Mouse (Mus musculus) hindbrain, embryonic 16.5 days (tissue): ENCODE results near the gene Rps29. TPM values are rescaled to one million over a fixed set of nuclear protein-coding genes. Genes with fewer than 3 reads are reported as not detected.

ENCODE experiments used
- ATAC-seq: fragments of 200-750 bp; cut with Nextera tagmentation; 2 replicates; pipeline ENCODE4 v1.8.0; 2017; ENCODE audit warnings: moderate TSS enrichment, moderate library complexity
- H3K27ac ChIP-seq: fragments of 300-500 bp; sonication (generic); 2 replicates; pipeline ENCODE4 v1.5.1; 2014; ENCODE audit warnings: low read depth, mild to moderate bottlenecking, control low read depth, low read length, moderate library complexity
- H3K27me3 ChIP-seq: fragments of 300-500 bp; sonication (generic); replicated peaks from 2 replicates; pipeline ENCODE4 v1.6.1; 2014; ENCODE audit warnings: low read length; ENCODE audit not compliant: control insufficient read depth, insufficient read depth
- H3K36me3 ChIP-seq: fragments of 300-500 bp; sonication (generic); 2 replicates; pipeline ENCODE4 v1.6.1; 2014; ENCODE audit warnings: mild to moderate bottlenecking, low read length, moderate library complexity, mixed read lengths; ENCODE audit not compliant: control insufficient read depth, insufficient read depth
- H3K4me1 ChIP-seq: fragments of 300-500 bp; sonication (generic); 2 replicates; pipeline ENCODE4 v1.6.1; 2014; ENCODE audit warnings: low read depth, low read length; ENCODE audit not compliant: control insufficient read depth, insufficient read depth
- H3K4me2 ChIP-seq: fragments of 300-500 bp; sonication (generic); 2 replicates; pipeline ENCODE4 v1.6.1; 2014; ENCODE audit warnings: mild to moderate bottlenecking, low read length, control low read depth, moderate library complexity
- H3K4me3 ChIP-seq: fragments of 300-500 bp; sonication (generic); 2 replicates; pipeline ENCODE4 v1.5.1; 2014; ENCODE audit warnings: mild to moderate bottlenecking, low read length, control low read depth, moderate library complexity
- H3K9ac ChIP-seq: fragments of 300-500 bp; sonication (generic); 2 replicates; pipeline ENCODE4 v1.6.1; 2014; ENCODE audit warnings: low read depth, mild to moderate bottlenecking, control low read depth, low read length, moderate library complexity
- H3K9me3 ChIP-seq: fragments of 300-500 bp; sonication (generic); 2 replicates; pipeline ENCODE4 v1.6.1; 2014; ENCODE audit warnings: mild to moderate bottlenecking, low read length, moderate library complexity; ENCODE audit not compliant: control insufficient read depth
- WGBS: fragments of 180-500 bp; shearing (Covaris S2); extraction: QIAGEN DNeasy Blood & Tissue Kit; methylation state at CpG from one replicate; pipeline ENCODE4 v1.1.7; 2014; 5-methylcytosine and 5-hydroxymethylcytosine counted together
- microRNA-seq: library from miRNA; unstranded; fragments of <30 nt; microRNA quantifications from one replicate; pipeline ENCODE4, GENCODE M21; 2017
- polyA plus RNA-seq: library from polyadenylated mRNA; unstranded; fragments of >200 nt; fragmentation: Nextera tagmentation; extraction: Ambion mirVana; gene quantifications from 2 replicates; pipeline ENCODE4 v1.2.1, GENCODE M21; 2015

The Rps29 gene
- polyA plus RNA-seq, 1 experiment from 2014 or later, result 877 TPM

DNA sequence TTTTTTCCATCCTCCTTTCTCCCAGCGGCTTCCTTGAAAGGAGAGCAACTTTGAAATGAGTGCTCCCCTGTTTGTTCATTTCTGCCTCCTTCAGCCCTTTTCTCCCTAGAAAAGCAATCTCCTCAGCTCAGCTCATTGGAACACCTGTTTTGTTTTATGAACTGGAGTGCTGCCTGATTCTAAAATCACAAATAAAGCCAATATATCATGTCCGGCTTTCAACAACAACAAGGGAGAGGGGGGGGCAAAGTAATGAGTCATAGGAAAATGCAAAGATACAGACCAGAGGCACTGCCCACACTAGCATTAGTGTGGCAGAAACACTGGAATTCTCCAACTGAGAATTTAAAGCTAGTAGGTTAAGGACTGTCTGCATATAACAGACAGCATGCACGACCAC lies 31.4 kb downstream of the Rps29 start:
- 91% methylated on average over 3 of the region's 3 CpGs for WGBS
- ATAC-seq, result no peak
- Histone ChIP-seq H3K4me1 (no peaks in the 10 kb centered on the region), H3K36me3 (no peaks in the 10 kb centered on the region), H3K27ac (no peak overlapping the region), H3K4me3 (no peak overlapping the region), H3K9me3 (no peaks in the 10 kb centered on the region), H3K4me2 (no peak overlapping the region), H3K27me3 (no peaks in the 10 kb centered on the region), H3K9ac (no peak overlapping the region)

DNA sequence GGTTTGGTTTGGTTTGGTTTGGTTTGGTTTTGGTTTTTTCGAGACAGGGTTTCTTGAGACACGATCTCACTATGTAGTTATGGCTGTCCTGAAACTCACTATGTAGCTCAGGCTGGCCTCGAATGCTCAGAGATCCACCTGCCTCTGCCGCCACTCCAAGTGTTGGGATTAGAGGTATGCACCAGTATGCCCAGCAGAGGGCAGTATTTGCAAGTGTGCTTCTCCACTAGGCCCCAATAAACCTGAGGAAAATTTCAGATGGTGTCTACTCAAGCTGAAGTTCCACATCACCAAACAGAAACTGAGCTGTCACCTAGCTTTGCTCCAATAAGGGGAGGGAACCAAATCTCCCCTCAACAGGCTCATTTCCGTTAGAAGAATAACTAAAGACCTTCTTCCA lies 31.8 kb downstream of the Rps29 start:
- H3K9ac ChIP-seq, result no peak overlapping the region
- H3K27ac ChIP-seq, result no peak overlapping the region

DNA sequence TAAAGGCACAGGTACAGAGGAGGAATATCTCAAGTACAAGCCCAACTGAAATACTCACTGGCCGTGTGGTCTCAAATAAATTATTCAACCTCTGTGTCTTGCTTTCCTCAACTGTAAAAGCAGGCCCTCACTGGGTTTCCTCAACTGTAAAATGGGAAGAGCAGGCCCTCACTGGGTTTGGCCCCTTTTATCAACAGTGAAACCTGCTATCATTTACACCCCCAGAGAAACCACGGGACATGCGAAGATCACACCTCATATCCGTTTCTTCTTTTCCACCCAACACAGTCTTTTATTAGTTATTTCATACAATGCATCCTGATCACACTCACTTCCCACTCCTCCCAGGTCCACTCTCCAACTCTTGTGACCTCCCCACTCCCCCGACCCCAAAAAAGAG lies 33.9 kb downstream of the Rps29 start:
- Histone ChIP-seq H3K27me3 (no peaks in the 10 kb centered on the region), H3K36me3 (no peaks in the 10 kb centered on the region), H3K4me1 (no peaks in the 10 kb centered on the region), H3K27ac (no peak overlapping the region), H3K4me3 (no peak overlapping the region), H3K9ac (no peak overlapping the region), H3K9me3 (no peaks in the 10 kb centered on the region), H3K4me2 (no peak overlapping the region)
- 93% methylated on average over 5 of the region's 5 CpGs for WGBS
- no peak for ATAC-seq

More for the DNA sequence above, 31.8 kb downstream of the Rps29 start:
- Histone ChIP-seq H3K36me3 (no peaks in the 10 kb centered on the region), H3K27me3 (no peaks in the 10 kb centered on the region), H3K9me3 (no peaks in the 10 kb centered on the region), H3K4me3 (no peak overlapping the region), H3K4me2 (no peak overlapping the region), H3K4me1 (no peaks in the 10 kb centered on the region)
- ATAC-seq, result no peak
- WGBS, result 94% methylated on average over 5 of the region's 5 CpGs

DNA sequence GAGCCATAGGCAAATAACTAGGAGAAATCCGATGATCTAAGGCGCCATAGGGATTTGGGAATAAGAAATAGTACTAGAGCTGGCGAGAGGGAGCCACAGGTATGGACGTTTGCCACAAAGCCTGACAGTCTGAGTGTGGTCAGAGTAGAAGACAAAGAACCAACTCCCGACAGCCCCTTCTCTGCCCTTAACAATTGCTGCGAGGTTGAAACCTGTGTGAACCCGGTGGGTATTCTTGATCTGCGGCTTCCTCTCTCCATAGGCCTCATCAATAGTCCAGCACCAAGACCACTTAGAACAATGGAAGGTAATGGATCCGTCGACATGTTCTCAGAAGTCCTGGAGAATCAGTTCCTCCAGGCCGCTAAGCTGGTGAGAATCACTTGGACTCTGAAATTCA lies 36.2 kb downstream of the Rps29 start:
- Histone ChIP-seq H3K9ac (no peak overlapping the region), H3K27ac (no peak overlapping the region)
- 86% methylated on average over 11 of the region's 11 CpGs for WGBS

DNA sequence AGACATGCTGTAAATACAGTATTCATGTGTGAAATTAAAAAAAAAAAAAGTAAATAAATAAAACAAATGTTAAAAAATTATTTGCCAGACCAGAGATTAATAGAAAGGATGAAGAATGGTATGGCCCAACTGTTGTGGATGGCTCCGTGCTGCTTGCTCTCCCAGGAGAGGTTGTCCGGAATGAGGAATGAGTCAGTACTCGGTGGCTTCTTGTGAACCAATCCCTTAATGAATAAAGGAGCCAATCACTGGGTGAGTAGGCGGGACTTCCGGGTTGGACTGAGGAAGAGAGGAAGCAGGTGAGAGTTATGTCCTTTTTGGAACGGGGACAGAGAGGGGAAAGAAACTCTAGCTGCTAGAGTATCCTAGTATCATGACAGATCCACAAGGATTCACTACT lies 39.1 kb downstream of the Rps29 start:
- H3K4me3 ChIP-seq, result no peak overlapping the region
- no peak for ATAC-seq

More for the DNA sequence above, 36.2 kb downstream of the Rps29 start:
- H3K9me3 ChIP-seq, result no peaks in the 10 kb centered on the region
- no peak overlapping the region for H3K4me3 ChIP-seq
- ATAC-seq, result no peak
- no peak overlapping the region for H3K4me2 ChIP-seq
- H3K4me1 ChIP-seq, result no peaks in the 10 kb centered on the region
- H3K27me3 ChIP-seq, result no peaks in the 10 kb centered on the region
- no peaks in the 10 kb centered on the region for H3K36me3 ChIP-seq

More for the DNA sequence above, 39.1 kb downstream of the Rps29 start:
- no peak overlapping the region for H3K27ac ChIP-seq
- H3K4me1 ChIP-seq, result no peaks in the 10 kb centered on the region
- H3K36me3 ChIP-seq, result no peaks in the 10 kb centered on the region
- H3K9ac ChIP-seq, result no peak overlapping the region
- no peaks in the 10 kb centered on the region for H3K27me3 ChIP-seq
- WGBS, result 85% methylated on average over 6 of the region's 6 CpGs
- H3K4me2 ChIP-seq, result no peak overlapping the region
- no peaks in the 10 kb centered on the region for H3K9me3 ChIP-seq

Small RNA genes lying within 50 kb of the gene (microRNA-seq; reads per million reads assigned to microRNA genes)
- gene Gm47287, result not detected
- gene Gm47295, result not detected

Other genes starting within 250 kb of the Rps29 start
- 4.7 and 5.6 TPM in 2 replicates for gene Lrr1, start 9.6 kb upstream of the Rps29 start, polyA plus RNA-seq
- 296 and 328 TPM in 2 replicates for gene Rpl36al, start 24.9 kb upstream of the Rps29 start, polyA plus RNA-seq
- gene Mgat2, start 25.0 kb upstream of the Rps29 start, polyA plus RNA-seq, result 31.4 and 35.8 TPM in 2 replicates
- 13.6 and 15.3 TPM in 2 replicates for gene Gm49383, start 37.9 kb upstream of the Rps29 start, polyA plus RNA-seq
- 6.8 and 7.1 TPM in 2 replicates for gene Dnaaf2, start 39.2 kb upstream of the Rps29 start, polyA plus RNA-seq
- gene Gm49384, start 45.1 kb upstream of the Rps29 start, polyA plus RNA-seq, result 10.8 and 11.6 TPM in 2 replicates
- 4.4 and 5.1 TPM in 2 replicates for gene Pole2, start 69.0 kb upstream of the Rps29 start, polyA plus RNA-seq
- gene Klhdc1, start 82.0 kb upstream of the Rps29 start, polyA plus RNA-seq, result 13.0 and 17.2 TPM in 2 replicates
- 246 and 255 TPM in 2 replicates for gene Klhdc2, start 137.5 kb upstream of the Rps29 start, polyA plus RNA-seq
- 82.4 and 85.0 TPM in 2 replicates for gene Nemf, start 198.0 kb upstream of the Rps29 start, polyA plus RNA-seq
- gene Arf6, start 213.0 kb upstream of the Rps29 start, polyA plus RNA-seq, result 20.7 and 21.8 TPM in 2 replicates
- 0.56 and 0.66 TPM in 2 replicates for gene Gm9887, start 213.3 kb upstream of the Rps29 start, polyA plus RNA-seq